Mouse (Mus musculus) lung, embryonic 16.5 days (tissue): ENCODE results near the gene Sphk2. TPM values are rescaled to one million over a fixed set of nuclear protein-coding genes. Genes with fewer than 3 reads are reported as not detected.

Experiments used
- ATAC-seq: fragments of 200-750 bp; cut with Nextera tagmentation; 2 replicates; pipeline ENCODE4 v1.8.0; 2017; ENCODE audit warnings: low read depth, mild to moderate bottlenecking, moderate library complexity
- H3K27ac ChIP-seq: fragments of 300-500 bp; sonication (generic); 2 replicates; pipeline ENCODE4 v1.5.1; 2014; ENCODE audit warnings: mild to moderate bottlenecking, control low read depth, low read length
- H3K27me3 ChIP-seq: fragments of 300-500 bp; sonication (generic); 2 replicates; pipeline ENCODE4 v1.6.1; 2014; ENCODE audit warnings: low read depth, low read length, mixed read lengths; ENCODE audit not compliant: control insufficient read depth, insufficient read depth
- H3K36me3 ChIP-seq: fragments of 300-500 bp; sonication (generic); 2 replicates; pipeline ENCODE4 v1.6.1; 2014; ENCODE audit warnings: low read length; ENCODE audit not compliant: control insufficient read depth, insufficient read depth
- H3K4me1 ChIP-seq: fragments of 300-500 bp; sonication (generic); replicated peaks from 2 replicates; pipeline ENCODE4 v1.6.1; 2014; ENCODE audit warnings: low read length, mixed read lengths; ENCODE audit not compliant: control insufficient read depth, insufficient read depth
- H3K4me2 ChIP-seq: fragments of 300-500 bp; sonication (generic); 2 replicates; pipeline ENCODE4 v1.6.1; 2014; ENCODE audit warnings: low read depth, low read length, control low read depth
- H3K4me3 ChIP-seq: fragments of 300-500 bp; sonication (generic); 2 replicates; pipeline ENCODE4 v1.5.1; 2014; ENCODE audit warnings: mild to moderate bottlenecking, low read length, control low read depth
- H3K9ac ChIP-seq: fragments of 300-500 bp; sonication (generic); 2 replicates; pipeline ENCODE4 v1.6.1; 2014; ENCODE audit warnings: low read length, control low read depth
- H3K9me3 ChIP-seq: fragments of 300-500 bp; sonication (generic); 2 replicates; pipeline ENCODE4 v1.6.1; 2016; ENCODE audit warnings: low read length; ENCODE audit not compliant: control insufficient read depth
- WGBS: fragments of 180-500 bp; shearing (Covaris S2); extraction: QIAGEN DNeasy Blood & Tissue Kit; methylation state at CpG from one replicate; pipeline ENCODE4 v1.1.7; 2014; 5-methylcytosine and 5-hydroxymethylcytosine counted together
- polyA plus RNA-seq: library from polyadenylated mRNA; unstranded; fragments of >200 nt; fragmentation: Nextera tagmentation; extraction: Ambion mirVana; gene quantifications from 2 replicates; pipeline ENCODE4 v1.2.1, GENCODE M21; 2015

Gene Sphk2
- polyA plus RNA-seq, 1 experiment from 2014 or later = 28.9 TPM

DNA sequence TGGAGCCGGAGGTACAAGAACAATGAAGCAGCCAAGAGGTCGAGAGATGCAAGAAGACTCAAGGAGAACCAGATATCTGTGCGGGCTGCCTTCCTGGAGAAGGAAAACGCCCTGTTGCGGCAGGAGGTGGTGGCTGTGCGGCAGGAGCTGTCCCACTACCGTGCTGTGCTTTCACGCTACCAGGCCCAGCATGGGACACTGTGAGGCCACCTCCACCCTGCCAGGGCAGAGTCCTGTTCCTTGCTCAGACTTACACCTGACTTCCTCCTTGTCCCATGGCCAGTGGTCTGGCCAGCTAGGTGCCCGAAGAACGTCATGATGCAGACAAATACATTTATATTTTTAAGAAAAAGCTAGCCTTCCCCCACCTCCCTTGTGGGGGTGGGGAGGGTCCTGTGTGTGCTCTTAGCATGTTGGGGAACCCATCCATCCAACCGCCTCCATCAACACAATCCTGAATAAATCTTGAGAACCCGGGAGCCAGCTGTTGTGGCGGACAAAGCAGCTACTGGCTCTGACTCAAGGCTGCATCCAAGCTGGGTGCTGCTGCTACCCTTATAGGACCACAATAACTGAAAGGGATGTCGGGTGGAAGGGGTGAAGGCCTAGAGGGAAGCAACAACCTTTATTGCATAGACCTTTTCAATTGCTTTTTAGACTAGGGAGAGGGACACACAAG lies 8.0 kb downstream of the Sphk2 start:
- peaks cover 41% of the 10 kb centered on the region for H3K4me1 ChIP-seq
- no peak for ATAC-seq
- no peaks in the 10 kb centered on the region for H3K27me3 ChIP-seq
- H3K4me3 ChIP-seq = no peak overlapping the region
- H3K36me3 ChIP-seq = peaks cover 26% of the 10 kb centered on the region
- WGBS = 55% methylated on average over 14 of the region's 14 CpGs
- H3K9ac ChIP-seq = no peak overlapping the region
- H3K9me3 ChIP-seq = no peaks in the 10 kb centered on the region
- no peak overlapping the region for H3K27ac ChIP-seq
- no peak overlapping the region for H3K4me2 ChIP-seq

DNA sequence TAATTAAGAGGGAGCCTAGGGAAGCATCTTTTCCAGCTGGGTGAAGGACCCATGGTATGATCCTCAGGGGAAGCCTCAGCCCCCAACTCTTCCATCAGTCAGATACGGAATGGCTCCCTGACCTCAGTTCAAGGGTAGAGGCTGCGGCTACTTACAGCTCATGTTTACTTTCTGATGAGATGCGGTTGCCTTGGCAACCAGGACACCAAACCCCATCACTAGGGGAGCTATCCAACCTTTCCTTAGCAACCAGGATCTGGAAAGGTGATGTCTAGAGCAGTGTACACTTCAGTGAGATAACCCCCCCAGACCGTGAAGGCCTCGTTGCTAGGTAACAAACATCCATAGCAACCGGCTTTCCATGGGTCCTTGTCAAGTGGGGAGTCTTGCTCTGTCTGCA lies 8.8 kb downstream of the Sphk2 start:
- H3K27ac ChIP-seq = no peak overlapping the region
- peaks cover 26% of the 10 kb centered on the region for H3K36me3 ChIP-seq
- WGBS = 38% methylated on average over 6 of the region's 6 CpGs
- no peaks in the 10 kb centered on the region for H3K27me3 ChIP-seq
- H3K4me2 ChIP-seq = no peak overlapping the region
- no peak overlapping the region for H3K9ac ChIP-seq
- ATAC-seq = no peak
- no peak overlapping the region for H3K4me3 ChIP-seq
- H3K4me1 ChIP-seq = peaks cover 38% of the 10 kb centered on the region
- no peaks in the 10 kb centered on the region for H3K9me3 ChIP-seq

DNA sequence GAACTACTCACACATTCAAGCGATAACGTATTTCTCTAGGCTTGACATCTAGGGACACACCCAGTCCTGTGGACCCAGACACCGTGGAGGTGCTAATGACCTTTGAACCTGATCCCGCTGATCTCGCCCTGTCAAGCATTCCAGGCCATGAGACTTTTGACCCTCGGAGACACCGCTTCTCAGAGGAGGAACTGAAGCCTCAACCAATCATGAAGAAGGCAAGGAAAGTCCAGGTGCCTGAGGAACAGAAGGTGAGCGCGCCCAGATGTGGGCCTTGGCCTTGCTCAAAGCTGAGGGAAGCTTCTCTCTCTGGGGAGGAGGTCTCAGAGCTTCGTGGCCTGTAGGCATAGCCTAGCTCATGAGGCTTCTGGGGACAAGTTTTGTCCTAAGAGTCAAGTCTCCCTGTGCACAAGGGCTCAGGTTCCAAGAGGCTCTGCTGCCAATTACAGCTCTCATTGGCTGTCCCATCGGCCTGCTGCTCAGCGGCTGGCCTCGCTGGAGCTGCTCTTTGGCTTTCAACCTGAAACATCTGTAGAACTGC lies 9.5 kb downstream of the Sphk2 start:
- no peak overlapping the region for H3K27ac ChIP-seq
- no peaks in the 10 kb centered on the region for H3K9me3 ChIP-seq
- H3K9ac ChIP-seq = peak overlapping the region; percentile 80
- H3K36me3 ChIP-seq = peaks cover 24% of the 10 kb centered on the region
- H3K27me3 ChIP-seq = no peaks in the 10 kb centered on the region
- peaks cover 43% of the 10 kb centered on the region for H3K4me1 ChIP-seq
- WGBS = 29% methylated on average over 13 of the region's 13 CpGs
- no peak for ATAC-seq
- H3K4me3 ChIP-seq = peak overlapping the region; percentile 68; the same call in 1 of the 2 replicates
- H3K4me2 ChIP-seq = peak overlapping the region; percentile 97

DNA sequence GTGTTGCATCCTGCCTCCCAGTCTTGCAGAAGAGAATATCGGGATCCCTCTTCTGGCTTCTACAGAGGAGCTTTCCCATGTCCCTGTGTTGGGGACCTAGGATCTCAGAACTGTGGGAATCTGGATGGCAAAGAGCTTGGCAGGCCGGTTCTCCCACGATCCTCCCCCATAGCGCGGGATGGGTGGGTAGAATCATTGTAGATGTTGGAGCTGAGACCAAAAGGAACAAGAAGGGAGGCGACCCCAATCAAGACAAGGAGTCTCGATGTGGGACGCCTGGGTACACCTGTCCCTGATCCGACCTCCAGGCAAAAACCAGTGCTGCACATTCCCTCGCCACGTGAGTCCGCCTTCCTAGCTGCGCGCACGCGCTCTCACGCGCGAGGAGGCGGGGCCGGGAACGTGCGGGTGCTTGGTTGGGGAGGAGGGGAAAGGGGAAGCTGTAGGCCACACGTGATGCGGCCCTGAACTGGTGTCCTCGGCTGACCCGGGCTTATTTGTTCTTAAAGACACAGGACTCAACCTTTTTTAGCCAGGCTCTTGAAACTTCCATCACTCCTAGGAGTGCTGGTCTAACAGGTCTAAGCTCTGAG lies 10.3 kb downstream of the Sphk2 start:
- H3K4me3 ChIP-seq = peak overlapping the region; percentile 68
- peaks cover 16% of the 10 kb centered on the region; the same call in 1 of the 2 replicates for H3K36me3 ChIP-seq
- 0% methylated on average over 27 of the region's 27 CpGs for WGBS
- peaks cover 40% of the 10 kb centered on the region for H3K4me1 ChIP-seq
- H3K9me3 ChIP-seq = no peaks in the 10 kb centered on the region
- peak overlapping the region; percentile 43 for H3K27ac ChIP-seq
- no peaks in the 10 kb centered on the region for H3K27me3 ChIP-seq
- ATAC-seq = peak; percentile 23
- H3K9ac ChIP-seq = peak overlapping the region; percentile 80
- H3K4me2 ChIP-seq = peak overlapping the region; percentile 97

DNA sequence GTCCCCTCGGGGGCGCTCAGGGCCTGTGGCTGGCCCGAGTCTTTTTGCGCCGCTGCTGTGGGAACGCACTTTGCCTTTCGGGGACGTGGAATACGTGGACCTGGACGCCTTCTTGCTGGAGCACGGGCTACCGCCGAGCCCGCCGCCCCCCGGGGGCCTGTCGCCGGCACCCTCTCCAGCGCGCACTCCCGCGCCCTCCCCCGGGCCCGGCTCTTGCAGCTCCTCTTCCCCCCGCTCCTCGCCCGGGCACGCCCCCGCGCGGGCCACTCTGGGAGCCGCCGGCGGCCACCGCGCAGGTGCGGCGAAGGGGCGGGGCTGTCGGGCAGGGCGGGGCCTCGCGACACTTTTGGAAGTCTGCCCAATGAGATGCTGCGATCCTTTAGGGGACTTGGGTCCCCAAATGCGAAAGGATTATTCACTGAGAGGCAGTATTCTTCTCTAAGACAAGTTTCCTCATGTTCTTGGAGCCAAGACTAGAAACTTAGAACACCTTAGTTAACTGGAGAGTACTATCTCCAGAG lies 11.0 kb downstream of the Sphk2 start:
- WGBS = under 1% methylated on average over 26 of the region's 45 CpGs
- Histone ChIP-seq H3K9ac (peak overlapping the region; percentile 80), H3K27me3 (no peaks in the 10 kb centered on the region), H3K4me3 (peak overlapping the region; percentile 68), H3K4me1 (peaks cover 40% of the 10 kb centered on the region), H3K4me2 (peak overlapping the region; percentile 97), H3K27ac (peak overlapping the region; percentile 53), H3K9me3 (no peaks in the 10 kb centered on the region), H3K36me3 (peaks cover 11% of the 10 kb centered on the region; the same call in 1 of the 2 replicates)
- 0 out of 2 replicates have a peak, but pooled peaks have one; percentile 5 for ATAC-seq

DNA sequence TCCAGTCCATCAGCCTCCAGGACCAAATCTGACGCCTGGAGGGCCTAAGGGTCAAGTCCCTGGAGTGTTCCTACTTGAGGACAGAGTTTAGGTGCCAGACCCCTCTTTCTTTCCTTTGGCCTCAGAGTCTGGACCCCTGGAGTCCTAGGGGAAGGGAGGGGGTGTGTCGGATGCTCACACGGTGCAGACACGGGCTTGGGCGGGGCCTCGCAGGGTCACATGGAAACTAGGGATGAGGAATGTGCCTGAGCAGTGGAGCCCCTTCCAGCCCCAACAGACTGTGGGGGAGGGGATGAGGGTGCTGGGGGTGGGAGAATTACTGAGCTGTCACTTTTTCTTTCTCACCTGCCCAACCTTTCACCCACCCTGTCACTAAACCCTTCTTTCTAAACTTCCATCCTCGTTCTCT lies 11.9 kb downstream of the Sphk2 start:
- peaks cover 3% of the 10 kb centered on the region; the same call in 1 of the 2 replicates for H3K36me3 ChIP-seq
- H3K9me3 ChIP-seq = no peaks in the 10 kb centered on the region
- peaks cover 5% of the 10 kb centered on the region; the same call in 1 of the 2 replicates for H3K27me3 ChIP-seq
- peak overlapping the region; percentile 97 for H3K4me2 ChIP-seq
- H3K4me3 ChIP-seq = peak overlapping the region; percentile 68
- peaks cover 42% of the 10 kb centered on the region for H3K4me1 ChIP-seq
- WGBS = 0% methylated on average over 7 of the region's 7 CpGs
- peak overlapping the region; percentile 80 for H3K9ac ChIP-seq
- H3K27ac ChIP-seq = peak overlapping the region; percentile 78
- ATAC-seq = no peak

DNA sequence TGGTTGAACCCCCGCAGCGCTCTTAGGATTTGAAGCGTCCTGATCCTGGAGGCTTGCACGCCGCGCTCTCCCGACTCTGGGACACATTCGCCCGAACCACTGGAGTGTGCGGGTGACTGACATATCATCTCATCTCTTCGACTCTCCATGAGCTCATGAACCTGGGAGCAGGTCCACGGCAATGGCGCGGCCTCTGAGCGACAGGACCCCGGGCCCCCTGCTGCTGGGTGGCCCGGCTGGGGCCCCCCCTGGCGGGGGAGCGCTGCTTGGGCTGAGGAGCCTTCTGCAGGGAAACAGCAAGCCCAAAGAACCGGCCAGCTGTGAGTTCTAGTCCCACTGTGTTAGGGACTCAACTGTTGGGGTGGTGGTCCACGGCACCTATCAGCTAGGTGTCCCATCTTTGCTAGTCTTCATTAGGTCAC lies 12.3 kb downstream of the Sphk2 start:
- no peaks in the 10 kb centered on the region for H3K36me3 ChIP-seq
- peaks cover 8% of the 10 kb centered on the region for H3K27me3 ChIP-seq
- peaks cover 45% of the 10 kb centered on the region for H3K4me1 ChIP-seq
- no peak for ATAC-seq
- H3K4me3 ChIP-seq = peak overlapping the region; percentile 68
- peak overlapping the region; percentile 80 for H3K9ac ChIP-seq
- H3K27ac ChIP-seq = peak overlapping the region; percentile 78
- no peaks in the 10 kb centered on the region for H3K9me3 ChIP-seq
- peak overlapping the region; percentile 97 for H3K4me2 ChIP-seq
- 2% methylated on average over 21 of the region's 21 CpGs for WGBS

DNA sequence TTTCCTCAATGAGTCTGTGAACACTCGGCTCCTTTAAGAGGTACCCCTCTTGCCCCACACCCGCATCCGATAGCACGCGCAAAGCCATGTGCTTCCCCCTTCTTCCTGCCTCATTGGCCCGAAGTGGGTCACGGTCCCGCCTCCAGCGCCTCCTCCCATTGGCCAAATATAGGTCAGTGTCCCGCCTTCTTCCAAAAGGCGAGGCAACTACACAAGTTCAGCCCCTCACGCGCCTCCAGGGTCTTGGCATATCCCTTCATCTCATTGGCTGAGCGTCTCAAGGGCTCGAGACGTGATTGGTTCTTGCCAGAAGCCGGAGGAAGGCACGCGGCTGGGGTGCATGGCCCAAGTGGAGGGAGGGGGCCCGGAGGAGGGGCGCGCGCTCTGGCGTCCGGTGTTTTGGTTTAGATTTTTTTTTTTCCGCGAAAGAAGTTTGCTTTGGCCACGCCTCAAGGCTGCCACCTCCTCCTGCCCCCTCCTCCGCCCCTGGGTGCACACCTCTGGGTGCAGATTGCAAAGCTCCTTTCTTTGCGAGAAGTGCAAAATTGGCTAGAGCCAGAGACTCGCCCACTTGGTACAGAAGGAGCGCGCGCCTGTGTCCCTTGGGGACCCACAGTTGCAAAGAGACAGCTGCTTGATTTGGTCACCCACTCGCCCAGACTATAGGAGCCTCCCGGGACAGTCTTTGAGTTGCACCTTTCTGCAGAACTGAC lies 12.9 kb downstream of the Sphk2 start, which contains the start of gene Dbp:
Dbp (plus strand) TSS at position 359 of the 713 bp plus-strand sequence.
- Histone ChIP-seq H3K4me1 (peaks cover 50% of the 10 kb centered on the region), H3K9ac (peak within 1 kb of the TSS; percentile 80), H3K27ac (peak within 1 kb of the TSS; percentile 79), H3K27me3 (peaks cover 13% of the 10 kb centered on the region), H3K4me2 (peak within 1 kb of the TSS; percentile 97), H3K9me3 (no peaks in the 10 kb centered on the region), H3K36me3 (no peaks in the 10 kb centered on the region), H3K4me3 (peak within 1 kb of the TSS; percentile 68)
- peak; percentile 91 for ATAC-seq
- WGBS = under 1% methylated on average over 36 of the region's 36 CpGs
